Mouse (Mus musculus): ENCODE measurements around the gene Rcan1.

The Rcan1 gene

GRCm38 (mm10) chr16:92348941-92349340 lies 121.7 kb downstream of the Rcan1 start:
- no peak for DNase-seq (ENCODE audit: low spot score in 2 of 2)

- DNase-seq (ENCODE audit: low spot score in 2 of 2), result peak; percentile 62 to 63
These were observed 124.3 kb downstream of the Rcan1 start for GRCm38 (mm10) chr16:92346297-92346916.

GRCm38 (mm10) chr16:92345177-92345576 lies 125.5 kb downstream of the Rcan1 start:
- DNase-seq (ENCODE audit: low spot score in 2 of 2), result peak; percentile 68 to 73
